42 mouse cellular contexts compared by ENCODE assay signal in the genomic region with DNA sequence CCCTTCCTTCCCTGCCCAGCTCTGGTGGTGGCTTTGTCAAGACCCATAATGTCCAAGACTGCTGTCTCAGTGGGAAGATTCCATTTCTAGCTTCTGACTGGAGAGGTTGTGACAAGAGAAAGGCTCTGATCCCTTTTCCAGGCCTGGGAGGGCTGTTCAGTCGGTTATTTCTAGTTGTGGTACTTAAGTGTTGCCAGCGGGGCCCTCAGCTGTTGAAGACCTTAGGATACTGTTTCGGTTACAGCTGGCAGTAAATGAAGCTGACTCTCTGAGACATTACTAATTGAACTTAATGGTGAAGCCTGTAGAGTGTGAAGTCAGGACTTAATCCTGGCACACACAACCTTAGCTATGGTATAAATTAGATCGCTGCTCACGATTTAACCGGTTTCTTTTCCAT. TPM values are rescaled to one million over a fixed set of nuclear protein-coding genes. Genes with fewer than 3 reads are reported as not detected.
A peak's percentile ranks its signal among the peaks of the same experiment; 100 is the strongest.
DNase-seq lines count a peak whose midpoint lies in the region; ATAC-seq and TF ChIP-seq lines count a peak whose summit lies in the region.
"Had no signal": no experiment of that assay in that cellular context is flagged by ENCODE, and none has a peak within 500 bp of the region (broad histone marks: within the 10 kb centered on the region; RNA-seq: fewer than 3 reads in every experiment).

No protein-coding gene starts in this region.

- no peak overlapping the region for H3K4me3 ChIP-seq in embryonic facial prominence, embryonic 14.5 days (ENCODE audit: low read depth, low read length)
- H3K4me3 ChIP-seq in embryonic facial prominence, embryonic 10.5 days: no peak overlapping the region
- H3K4me3 ChIP-seq in heart, embryonic 11.5 days (ENCODE audit: low read depth, low read length): no peak overlapping the region
- no peak overlapping the region for H3K4me3 ChIP-seq in heart, embryonic 16.5 days (ENCODE audit: low read length)
- H3K4me3 ChIP-seq in myocyte: no peak overlapping the region
- H3K4me3 ChIP-seq: embryonic facial prominence, embryonic 15.5 days; forebrain, embryonic 12.5 days; midbrain, embryonic 15.5 days had no signal

- no peak overlapping the region for H3K4me2 ChIP-seq in embryonic facial prominence, embryonic 14.5 days (ENCODE audit: low read depth, low read length)
- no peak overlapping the region for H3K4me2 ChIP-seq in heart, embryonic 11.5 days
- no peak overlapping the region for H3K4me2 ChIP-seq in heart, embryonic 16.5 days (ENCODE audit: low read depth, low read length)
- H3K4me2 ChIP-seq in myocyte (ENCODE audit: low read depth): peak overlapping the region; percentile 18
- H3K4me2 ChIP-seq: embryonic facial prominence, embryonic 15.5 days; forebrain, embryonic 12.5 days; hindbrain, embryonic 14.5 days; midbrain, embryonic 15.5 days had no signal

- 0 out of 2 replicates have a peak overlapping the region, but pooled peaks have one; percentile 5 for H3K9ac ChIP-seq in embryonic facial prominence, embryonic 14.5 days (ENCODE audit: low read depth, low read length)
- no peak overlapping the region for H3K9ac ChIP-seq in heart, embryonic 11.5 days (ENCODE audit: low read depth, low read length)
- 0 out of 2 replicates have a peak overlapping the region, but pooled peaks have one; percentile 17 for H3K9ac ChIP-seq in heart, embryonic 16.5 days (ENCODE audit: low read length)
- H3K9ac ChIP-seq: embryonic facial prominence, embryonic 15.5 days; forebrain, embryonic 12.5 days; forebrain, postnatal 0 days; hindbrain, embryonic 14.5 days; liver, embryonic 14.5 days; midbrain, embryonic 15.5 days had no signal

- H3K9me3 ChIP-seq in embryonic facial prominence, embryonic 14.5 days (ENCODE audit: control insufficient read depth, low read length): no peaks in the 10 kb centered on the region
- no peaks in the 10 kb centered on the region for H3K9me3 ChIP-seq in embryonic facial prominence, embryonic 10.5 days
- no peaks in the 10 kb centered on the region for H3K9me3 ChIP-seq in heart, embryonic 11.5 days (replicated peaks; ENCODE audit: control insufficient read depth, low read length)
- no peaks in the 10 kb centered on the region for H3K9me3 ChIP-seq in heart, embryonic 16.5 days (replicated peaks; ENCODE audit: control insufficient read depth, low read length)
- H3K9me3 ChIP-seq: embryonic facial prominence, embryonic 15.5 days; forebrain, embryonic 12.5 days; midbrain, embryonic 15.5 days had no signal

- DNase-seq in embryonic facial prominence, embryonic 14.5 days (ENCODE audit: low spot score): peak; percentile 51
- DNase-seq in embryonic facial prominence, embryonic 10.5 days (ENCODE audit: low spot score): no peak
- DNase-seq in heart, postnatal 4 days: no peak
- DNase-seq in heart, postnatal 25 days (ENCODE audit: low spot score): no peak
- DNase-seq in thymus, adult 18-20 months: no peak
- DNase-seq: adrenal gland, adult 2 months; adrenal gland, postnatal 36 days; cerebellum, adult 18-20 months; cerebellum, postnatal 10 days; forebrain, postnatal 0 days; heart, postnatal 14 days; kidney, adult 9 months; kidney, postnatal 25 days; liver; lung, adult 2 months; lung, postnatal 10 days; thymus, adult 2 months; thymus, postnatal 36 days had no signal

- no peak for TF ChIP-seq POLR2A in myocyte (IDR thresholded peaks at IDR 0.05; ENCODE audit: insufficient read length, low read depth)

- H3ac ChIP-seq in myocyte (ENCODE audit: control insufficient read depth, insufficient read length): no peak overlapping the region

- 77% methylated on average over 6 of the region's 6 CpGs for WGBS in embryonic facial prominence, embryonic 14.5 days
- WGBS in embryonic facial prominence, embryonic 10.5 days: 88% methylated on average over 6 of the region's 6 CpGs
- 75% methylated on average over 6 of the region's 6 CpGs for whole genome bisulfite sequencing in heart, embryonic 11.5 days (ENCODE audit: insufficient replicate concordance)
- 75% methylated on average over 6 of the region's 6 CpGs for WGBS in heart, embryonic 16.5 days

- ATAC-seq in embryonic facial prominence, embryonic 14.5 days (ENCODE audit: low read depth): no peak
- ATAC-seq in heart, embryonic 11.5 days (replicated peaks; ENCODE audit: insufficient number of reproducible peaks, low FRiP score, low TSS enrichment): no peak
- ATAC-seq in heart, embryonic 16.5 days (replicated peaks; ENCODE audit: extremely low read depth, insufficient read depth, low FRiP score): no peak
- ATAC-seq: activated CD4-positive, CD25-positive, alpha-beta regulatory T cell, adult 4 months; forebrain, postnatal 0 days; intestine, postnatal 0 days; midbrain, embryonic 15.5 days had no signal

- H3K27me3 ChIP-seq in embryonic facial prominence, embryonic 14.5 days (replicated peaks; ENCODE audit: control insufficient read depth, insufficient read depth, low read length): no peaks in the 10 kb centered on the region
- no peaks in the 10 kb centered on the region for H3K27me3 ChIP-seq in embryonic facial prominence, embryonic 10.5 days (replicated peaks; ENCODE audit: low read depth, poor library complexity, severe bottlenecking)
- no peaks in the 10 kb centered on the region for H3K27me3 ChIP-seq in heart, embryonic 11.5 days (ENCODE audit: control insufficient read depth, insufficient read depth, low read length)
- H3K27me3 ChIP-seq in heart, embryonic 16.5 days (ENCODE audit: control insufficient read depth, insufficient read depth, low read length): no peaks in the 10 kb centered on the region
- no peaks in the 10 kb centered on the region for H3K27me3 ChIP-seq in myocyte (ENCODE audit: control insufficient read depth, insufficient read depth, insufficient read length)
- H3K27me3 ChIP-seq: CH12.LX; embryonic facial prominence, embryonic 15.5 days; forebrain, embryonic 12.5 days; midbrain, embryonic 15.5 days had no signal

- H3K79me2 ChIP-seq in myocyte (ENCODE audit: control insufficient read depth, insufficient read depth): no peaks in the 10 kb centered on the region

- no peaks in the 10 kb centered on the region for H3K4me1 ChIP-seq in embryonic facial prominence, embryonic 14.5 days (ENCODE audit: control insufficient read depth, insufficient read depth, low read length)
- 0 out of 2 replicates have a peak, but pooled peaks cover 2% of the 10 kb centered on the region for H3K4me1 ChIP-seq in embryonic facial prominence, embryonic 10.5 days
- no peaks in the 10 kb centered on the region for H3K4me1 ChIP-seq in heart, embryonic 11.5 days (ENCODE audit: control insufficient read depth, insufficient read depth, low read length)
- H3K4me1 ChIP-seq in heart, embryonic 16.5 days (ENCODE audit: control insufficient read depth, insufficient read depth, low read length): peaks cover 19% of the 10 kb centered on the region
- H3K4me1 ChIP-seq: embryonic facial prominence, embryonic 15.5 days; forebrain, embryonic 12.5 days; midbrain, embryonic 15.5 days had no signal

- H3K27ac ChIP-seq in embryonic facial prominence, embryonic 14.5 days (replicated peaks; ENCODE audit: low read depth, low read length): no peak overlapping the region
- no peak overlapping the region for H3K27ac ChIP-seq in embryonic facial prominence, embryonic 10.5 days (replicated peaks)
- H3K27ac ChIP-seq in heart, embryonic 11.5 days (ENCODE audit: low read depth, low read length): peak overlapping the region; percentile 54
- peak overlapping the region; percentile 75 for H3K27ac ChIP-seq in heart, embryonic 16.5 days (ENCODE audit: low read length)
- H3K27ac ChIP-seq: embryonic facial prominence, embryonic 15.5 days; forebrain, embryonic 12.5 days; hindbrain, embryonic 14.5 days; liver, embryonic 14.5 days; macrophage; midbrain, embryonic 15.5 days; stomach, postnatal 0 days had no signal

- intact Hi-C loops in heart, postnatal 25 days (cut with DNase I): no loop called here

- H3K36me3 ChIP-seq in embryonic facial prominence, embryonic 14.5 days (ENCODE audit: control insufficient read depth, insufficient read depth, low read length): peaks cover 26% of the 10 kb centered on the region
- H3K36me3 ChIP-seq in embryonic facial prominence, embryonic 10.5 days (replicated peaks): peaks cover 74% of the 10 kb centered on the region
- peaks cover 9% of the 10 kb centered on the region; the same call in 1 of the 2 replicates for H3K36me3 ChIP-seq in heart, embryonic 11.5 days (ENCODE audit: control insufficient read depth, insufficient read depth, low read length)
- H3K36me3 ChIP-seq in heart, embryonic 16.5 days (ENCODE audit: control insufficient read depth, insufficient read depth): peaks cover 28% of the 10 kb centered on the region
- peaks cover 16% of the 10 kb centered on the region for H3K36me3 ChIP-seq in myocyte (ENCODE audit: control insufficient read depth, insufficient read depth)

TF ChIP-seq in myocyte, 11 proteins besides CTCF, POLR2A, EP300 and RAD21 (continues in another document):
- TF ChIP-seq MYOG (IDR thresholded peaks at IDR 0.05; ENCODE audit: control insufficient read depth in 1 of 3, insufficient read depth in 1 of 3, insufficient read length in 2 of 3, low read depth in 2 of 3): peak in 2 of 3 experiments; percentile 12 to 70

RNA-seq across cellular contexts. Expression of gene Usp28, which starts 14.1 kb away (rescaled TPM):
- 36.2 and 40.3 TPM in 2 replicates for polyA plus RNA-seq in embryonic facial prominence, embryonic 14.5 days (2014; fragmentation: Nextera tagmentation; extraction: Ambion mirVana)
- 52.8 and 55.1 TPM in 2 replicates for polyA plus RNA-seq in embryonic facial prominence, embryonic 10.5 days (2016; fragmentation: Nextera tagmentation; extraction: Ambion mirVana)
- polyA plus RNA-seq in heart, embryonic 11.5 days (2014; fragmentation: Nextera tagmentation; extraction: Ambion mirVana): 106 and 119 TPM in 2 replicates
- total RNA-seq in heart, postnatal 4 days (2021): 100 to 1,000 TPM; 198 to 205 TPM
- polyA plus RNA-seq in heart, embryonic 16.5 days (2015; fragmentation: Nextera tagmentation; extraction: Ambion mirVana): 119 and 121 TPM in 2 replicates
- 100 to 1,000 TPM; 150 to 157 TPM for total RNA-seq in heart, postnatal 25 days (2021)
- 27.5 TPM for polyA plus RNA-seq in myocyte (2012; fragmentation: generic; extraction: Trizol)

RNA-seq across cellular contexts. Expression of gene Htr3b, which starts 34.5 kb away (rescaled TPM):
- polyA plus RNA-seq in embryonic facial prominence, embryonic 14.5 days (2014; fragmentation: Nextera tagmentation; extraction: Ambion mirVana): 1.1 TPM in 2 replicates
- polyA plus RNA-seq in embryonic facial prominence, embryonic 10.5 days (2016; fragmentation: Nextera tagmentation; extraction: Ambion mirVana): 1.1 and 2.1 TPM in 2 replicates
- polyA plus RNA-seq in heart, embryonic 11.5 days (2014; fragmentation: Nextera tagmentation; extraction: Ambion mirVana): not detected in 2 replicates
- not detected for total RNA-seq in heart, postnatal 4 days (2021)
- 0.07 and 0.08 TPM in 2 replicates for polyA plus RNA-seq in heart, embryonic 16.5 days (2015; fragmentation: Nextera tagmentation; extraction: Ambion mirVana)
- not detected for total RNA-seq in heart, postnatal 25 days (2021)
- not detected for polyA plus RNA-seq in myocyte (2012; fragmentation: generic; extraction: Trizol)
- total RNA-seq: CH12.LX; common myeloid progenitor, adult 5-6 weeks; ES-E14; heart, postnatal 14 days; layer of hippocampus, adult 18-20 months; layer of hippocampus, postnatal 10 days; left cerebral cortex, adult 18-20 months; left cerebral cortex, postnatal 14 days; megakaryocyte-erythroid progenitor cell, adult 5-6 weeks; neutrophil, adult 5-6 weeks had no signal
- polyA plus RNA-seq: activated CD4-positive, CD25-positive, alpha-beta regulatory T cell, adult 4 months; C2C12; forebrain, embryonic 12.5 days; forebrain, postnatal 0 days; limb, embryonic 11.5 days; lung, adult 2 months; macrophage; midbrain, embryonic 15.5 days; spleen, adult 2 months; thymus, adult 2 months had no signal

RNA-seq across cellular contexts. Expression of gene Zw10, which starts 56.2 kb away (rescaled TPM):
- 32.5 and 33.2 TPM in 2 replicates for polyA plus RNA-seq in embryonic facial prominence, embryonic 14.5 days (2014; fragmentation: Nextera tagmentation; extraction: Ambion mirVana)
- 55.6 and 59.1 TPM in 2 replicates for polyA plus RNA-seq in embryonic facial prominence, embryonic 10.5 days (2016; fragmentation: Nextera tagmentation; extraction: Ambion mirVana)
- 30.4 and 33.1 TPM in 2 replicates for polyA plus RNA-seq in heart, embryonic 11.5 days (2014; fragmentation: Nextera tagmentation; extraction: Ambion mirVana)
- 10 to 100 TPM; 13.4 to 15.7 TPM for total RNA-seq in heart, postnatal 4 days (2021)
- 23.0 and 28.6 TPM in 2 replicates for polyA plus RNA-seq in heart, embryonic 16.5 days (2015; fragmentation: Nextera tagmentation; extraction: Ambion mirVana)
- total RNA-seq in heart, postnatal 25 days (2021): 10 to 100 TPM; 12.1 to 13.3 TPM
- 10.2 TPM for polyA plus RNA-seq in myocyte (2012; fragmentation: generic; extraction: Trizol)

Comparison
In these comparisons a context has a peak if more than half of its experiments do, and no peak if none do; other contexts are left out.
1. H3K27ac ChIP-seq: peak in heart, embryonic 11.5 days (single experiment) and heart, embryonic 16.5 days (single experiment); none in embryonic facial prominence, embryonic 14.5 days (single experiment) and embryonic facial prominence, embryonic 10.5 days (single experiment).